ENCODE assay signal across 16 mouse cellular contexts in genomic region chr5:111225306-111225705, GRCm38 (mm10).
DNase-seq lines count a peak whose midpoint lies in the region; ATAC-seq lines count a peak whose summit lies in the region.
"Had no signal": no experiment of that assay in that cellular context is flagged by ENCODE, and none has a peak within 500 bp of the region (broad histone marks: within the 10 kb centered on the region; RNA-seq: fewer than 3 reads in every experiment).

No protein-coding gene starts in this region.

- DNase-seq in heart, adult 11 months, result no peak
- DNase-seq in midbrain, embryonic 10.5 days (ENCODE audit: low spot score), result no peak
- no peak for DNase-seq in liver, embryonic 11.5 days (ENCODE audit: low spot score)
- DNase-seq: B cell, adult 2 months; cerebellum, adult 11-12 months; gastrocnemius, adult 2 months; kidney, adult 2 months; lung, adult 2 months; retina, postnatal 1 day; thymus, postnatal 25 days had no signal

- 0 out of 2 replicates have a peak overlapping the region, but pooled peaks have one; percentile 29 for H3K27ac ChIP-seq in heart, embryonic 11.5 days (ENCODE audit: low read depth, low read length)
- peak overlapping the region; percentile 67 for H3K27ac ChIP-seq in midbrain, embryonic 10.5 days (replicated peaks)
- H3K27ac ChIP-seq in midbrain, embryonic 15.5 days, result no peak overlapping the region
- peak overlapping the region; percentile 79 for H3K27ac ChIP-seq in hindbrain, embryonic 13.5 days
- H3K27ac ChIP-seq in neural tube, embryonic 14.5 days (ENCODE audit: low read depth, low read length), result peak overlapping the region; percentile 55
- H3K27ac ChIP-seq in liver, embryonic 11.5 days (ENCODE audit: low read depth, low read length), result no peak overlapping the region
- H3K27ac ChIP-seq: gastrocnemius, adult 2 months had no signal

- peaks cover 11% of the 10 kb centered on the region; the same call in 1 of the 2 replicates for H3K36me3 ChIP-seq in heart, embryonic 11.5 days (ENCODE audit: control insufficient read depth, insufficient read depth, low read length)
- peaks cover 33% of the 10 kb centered on the region for H3K36me3 ChIP-seq in midbrain, embryonic 10.5 days
- H3K36me3 ChIP-seq in midbrain, embryonic 15.5 days (replicated peaks), result peaks cover 17% of the 10 kb centered on the region
- peaks cover 48% of the 10 kb centered on the region for H3K36me3 ChIP-seq in hindbrain, embryonic 13.5 days
- peaks cover 16% of the 10 kb centered on the region for H3K36me3 ChIP-seq in neural tube, embryonic 14.5 days (ENCODE audit: control insufficient read depth, insufficient read depth, low read length)
- H3K36me3 ChIP-seq in liver, embryonic 11.5 days (ENCODE audit: control insufficient read depth, insufficient read depth, low read length), result 0 out of 2 replicates have a peak, but pooled peaks cover 2% of the 10 kb centered on the region

- H3K27me3 ChIP-seq in heart, embryonic 11.5 days (ENCODE audit: control insufficient read depth, insufficient read depth, low read length), result no peaks in the 10 kb centered on the region
- H3K27me3 ChIP-seq in midbrain, embryonic 10.5 days (ENCODE audit: low read depth, poor library complexity, severe bottlenecking), result peaks cover 49% of the 10 kb centered on the region
- H3K27me3 ChIP-seq in midbrain, embryonic 15.5 days (replicated peaks), result no peaks in the 10 kb centered on the region
- 0 out of 2 replicates have a peak, but pooled peaks cover 5% of the 10 kb centered on the region for H3K27me3 ChIP-seq in hindbrain, embryonic 13.5 days
- no peaks in the 10 kb centered on the region for H3K27me3 ChIP-seq in neural tube, embryonic 14.5 days (ENCODE audit: control insufficient read depth, insufficient read depth, low read length)
- no peaks in the 10 kb centered on the region for H3K27me3 ChIP-seq in liver, embryonic 11.5 days (replicated peaks; ENCODE audit: control insufficient read depth, insufficient read depth, low read length)

- H3K4me3 ChIP-seq in heart, embryonic 11.5 days (ENCODE audit: low read depth, low read length), result no peak overlapping the region
- H3K4me3 ChIP-seq in midbrain, embryonic 10.5 days, result no peak overlapping the region
- H3K4me3 ChIP-seq in midbrain, embryonic 15.5 days, result no peak overlapping the region
- H3K4me3 ChIP-seq in hindbrain, embryonic 13.5 days, result no peak overlapping the region
- no peak overlapping the region for H3K4me3 ChIP-seq in neural tube, embryonic 14.5 days (ENCODE audit: low read depth, low read length)
- no peak overlapping the region for H3K4me3 ChIP-seq in liver, embryonic 11.5 days (ENCODE audit: low read depth, low read length)
- H3K4me3 ChIP-seq: erythroblast, embryonic 14.5 days; gastrocnemius, adult 2 months; myocyte had no signal

- peaks cover 60% of the 10 kb centered on the region for H3K4me1 ChIP-seq in heart, embryonic 11.5 days (ENCODE audit: control insufficient read depth, insufficient read depth, low read length)
- H3K4me1 ChIP-seq in midbrain, embryonic 10.5 days, result peaks cover 86% of the 10 kb centered on the region
- peaks cover 57% of the 10 kb centered on the region for H3K4me1 ChIP-seq in midbrain, embryonic 15.5 days
- H3K4me1 ChIP-seq in hindbrain, embryonic 13.5 days (replicated peaks), result peaks cover 87% of the 10 kb centered on the region
- H3K4me1 ChIP-seq in neural tube, embryonic 14.5 days (ENCODE audit: control insufficient read depth, insufficient read depth, low read length), result peaks cover 65% of the 10 kb centered on the region
- H3K4me1 ChIP-seq in liver, embryonic 11.5 days (replicated peaks; ENCODE audit: control insufficient read depth, insufficient read depth, low read length), result peaks cover 12% of the 10 kb centered on the region

- H3K9me3 ChIP-seq in heart, embryonic 11.5 days (replicated peaks; ENCODE audit: control insufficient read depth, low read length), result no peaks in the 10 kb centered on the region
- H3K9me3 ChIP-seq in midbrain, embryonic 10.5 days (replicated peaks), result no peaks in the 10 kb centered on the region
- no peaks in the 10 kb centered on the region for H3K9me3 ChIP-seq in midbrain, embryonic 15.5 days
- H3K9me3 ChIP-seq in hindbrain, embryonic 13.5 days, result no peaks in the 10 kb centered on the region
- no peaks in the 10 kb centered on the region for H3K9me3 ChIP-seq in neural tube, embryonic 14.5 days (ENCODE audit: control insufficient read depth, low read length)
- no peaks in the 10 kb centered on the region for H3K9me3 ChIP-seq in liver, embryonic 11.5 days (ENCODE audit: control insufficient read depth, low read length)

- no peak overlapping the region for H3K4me2 ChIP-seq in heart, embryonic 11.5 days
- no peak overlapping the region for H3K4me2 ChIP-seq in midbrain, embryonic 15.5 days
- H3K4me2 ChIP-seq in hindbrain, embryonic 13.5 days, result no peak overlapping the region
- no peak overlapping the region for H3K4me2 ChIP-seq in neural tube, embryonic 14.5 days (ENCODE audit: low read depth, low read length)
- no peak overlapping the region for H3K4me2 ChIP-seq in liver, embryonic 11.5 days

- 66% methylated on average over 11 of the region's 11 CpGs for WGBS in heart, embryonic 11.5 days (ENCODE audit: insufficient replicate concordance)
- WGBS in midbrain, embryonic 10.5 days, result 91% methylated on average over 11 of the region's 11 CpGs
- 86% methylated on average over 11 of the region's 11 CpGs for WGBS in midbrain, embryonic 15.5 days
- 64% methylated on average over 11 of the region's 11 CpGs for WGBS in hindbrain, embryonic 13.5 days
- 33% methylated on average over 11 of the region's 11 CpGs for WGBS in neural tube, embryonic 14.5 days
- WGBS in liver, embryonic 11.5 days, result 86% methylated on average over 11 of the region's 11 CpGs

- no peak overlapping the region for H3K9ac ChIP-seq in heart, embryonic 11.5 days (ENCODE audit: low read depth, low read length)
- no peak overlapping the region for H3K9ac ChIP-seq in midbrain, embryonic 15.5 days
- H3K9ac ChIP-seq in hindbrain, embryonic 13.5 days, result no peak overlapping the region
- H3K9ac ChIP-seq in neural tube, embryonic 14.5 days (replicated peaks; ENCODE audit: low read depth, low read length), result no peak overlapping the region
- H3K9ac ChIP-seq in liver, embryonic 11.5 days (ENCODE audit: low read depth, low read length), result no peak overlapping the region

- no peak for ATAC-seq in heart, embryonic 11.5 days (replicated peaks; ENCODE audit: insufficient number of reproducible peaks, low FRiP score, low TSS enrichment)
- ATAC-seq in midbrain, embryonic 15.5 days (replicated peaks), result no peak
- no peak for ATAC-seq in hindbrain, embryonic 13.5 days (ENCODE audit: low FRiP score)
- ATAC-seq in neural tube, embryonic 14.5 days (ENCODE audit: low read depth), result peak; percentile 16; the same call in 1 of the 2 replicates
- ATAC-seq in liver, embryonic 11.5 days (replicated peaks; ENCODE audit: low FRiP score), result no peak

Comparison
In these comparisons a context has a peak if more than half of its experiments do, and no peak if none do; other contexts are left out.
1. H3K27ac ChIP-seq: peak in heart, embryonic 11.5 days (single experiment), midbrain, embryonic 10.5 days (single experiment), hindbrain, embryonic 13.5 days (single experiment) and neural tube, embryonic 14.5 days (single experiment); none in midbrain, embryonic 15.5 days (single experiment) and liver, embryonic 11.5 days (single experiment).